Mouse (Mus musculus): ENCODE measurements around the gene Vmn1r131. TPM values are rescaled to one million over a fixed set of nuclear protein-coding genes. Genes with fewer than 3 reads are reported as not detected.
"Not testable (repeated sequence)": the region's sequence is repeated elsewhere in the genome, so short reads cannot be mapped to it uniquely, and the experiment has no call there.

Gene Vmn1r131
- total RNA-seq (2021): not detected
- long read RNA-seq, experiment 1: 0 reads
- long read RNA-seq, experiment 2: 0 reads

GRCm38 (mm10) chr7:21545990-21546389, at the start of gene Vmn1r131:
Gene Vmn1r131, minus strand, starts transcription at chr7:21546090.
- DNase-seq (ENCODE audit: extremely low spot score in 1 of 2, low spot score in 2 of 2); H3K4me3 ChIP-seq; H3K27ac ChIP-seq; intact Hi-C loops (cut with DNase I): not testable (repeated sequence)

GRCm38 (mm10) chr7:21511480-21511879, 34.4 kb downstream of the Vmn1r131 start, which contains the start of gene Vmn1r130:
Gene Vmn1r130, plus strand, starts transcription at chr7:21511780.
- H3K4me3 ChIP-seq; intact Hi-C loops (cut with DNase I); DNase-seq (ENCODE audit: extremely low spot score in 1 of 2, low spot score in 2 of 2); H3K27ac ChIP-seq: not testable (repeated sequence)

Other genes starting within 250 kb of the Vmn1r131 start
- gene Vmn1r126, start 244.6 kb downstream of the Vmn1r131 start, total RNA-seq (2021): not detected
- gene Vmn1r127, start 226.2 kb downstream of the Vmn1r131 start, total RNA-seq (2021): not detected
- not detected for gene Vmn1r128, start 196.7 kb downstream of the Vmn1r131 start, total RNA-seq (2021)
- not detected for gene Vmn1r129, start 184.8 kb downstream of the Vmn1r131 start, total RNA-seq (2021)
- not detected for gene Gm6882, start 113.3 kb downstream of the Vmn1r131 start, total RNA-seq (2021)
- gene Vmn1r130, start 34.3 kb downstream of the Vmn1r131 start, total RNA-seq (2021): not detected
- gene Vmn1r132, start 68.0 kb upstream of the Vmn1r131 start, total RNA-seq (2021): not detected
- gene Gm4175, start 215.4 kb upstream of the Vmn1r131 start, total RNA-seq (2021): not detected